Mouse (Mus musculus) forebrain, embryonic 16.5 days (tissue): ENCODE results near the gene Gtf2e1. TPM values are rescaled to one million over a fixed set of nuclear protein-coding genes. Genes with fewer than 3 reads are reported as not detected.

ENCODE experiments used
- ATAC-seq: fragments of 200-750 bp; cut with Nextera tagmentation; 2 replicates; pipeline ENCODE4 v1.8.0; 2017; ENCODE audit warnings: mild to moderate bottlenecking, moderate library complexity
- H3K27ac ChIP-seq: fragments of 300-500 bp; sonication (generic); 2 replicates; pipeline ENCODE4 v1.5.1; 2014; ENCODE audit warnings: low read length, control low read depth
- H3K27me3 ChIP-seq: fragments of 300-500 bp; sonication (generic); replicated peaks from 2 replicates; pipeline ENCODE4 v1.6.1; 2014; ENCODE audit warnings: low read length; ENCODE audit not compliant: control insufficient read depth, insufficient read depth
- H3K36me3 ChIP-seq: fragments of 300-500 bp; sonication (generic); 2 replicates; pipeline ENCODE4 v1.6.1; 2014; ENCODE audit not compliant: control insufficient read depth, insufficient read depth
- H3K4me1 ChIP-seq: fragments of 300-500 bp; sonication (generic); replicated peaks from 2 replicates; pipeline ENCODE4 v1.6.1; 2014; ENCODE audit warnings: low read length; ENCODE audit not compliant: control insufficient read depth, insufficient read depth
- H3K4me2 ChIP-seq: fragments of 300-500 bp; sonication (generic); 2 replicates; pipeline ENCODE4 v1.6.1; 2014; ENCODE audit warnings: mild to moderate bottlenecking, low read length, control low read depth
- H3K4me3 ChIP-seq: fragments of 300-500 bp; sonication (generic); replicated peaks from 2 replicates; pipeline ENCODE4 v1.5.1; 2014; ENCODE audit warnings: mild to moderate bottlenecking, low read length, control low read depth
- H3K9ac ChIP-seq: fragments of 300-500 bp; sonication (generic); replicated peaks from 2 replicates; pipeline ENCODE4 v1.6.1; 2014; ENCODE audit warnings: low read depth, low read length, control low read depth
- H3K9me3 ChIP-seq: fragments of 300-500 bp; sonication (generic); 2 replicates; pipeline ENCODE4 v1.6.1; 2016; ENCODE audit warnings: low read length; ENCODE audit not compliant: control insufficient read depth
- WGBS: fragments of 180-500 bp; shearing (Covaris S2); extraction: QIAGEN DNeasy Blood & Tissue Kit; methylation state at CpG from one replicate; pipeline ENCODE4 v1.1.7; 2014; 5-methylcytosine and 5-hydroxymethylcytosine counted together
- polyA plus RNA-seq: library from polyadenylated mRNA; unstranded; fragments of >200 nt; fragmentation: Nextera tagmentation; extraction: Ambion mirVana; gene quantifications from 2 replicates; pipeline ENCODE4 v1.2.1, GENCODE M21; 2015

Gtf2e1 gene
- polyA plus RNA-seq, 1 experiment from 2014 or later = 40.4 TPM

DNA sequence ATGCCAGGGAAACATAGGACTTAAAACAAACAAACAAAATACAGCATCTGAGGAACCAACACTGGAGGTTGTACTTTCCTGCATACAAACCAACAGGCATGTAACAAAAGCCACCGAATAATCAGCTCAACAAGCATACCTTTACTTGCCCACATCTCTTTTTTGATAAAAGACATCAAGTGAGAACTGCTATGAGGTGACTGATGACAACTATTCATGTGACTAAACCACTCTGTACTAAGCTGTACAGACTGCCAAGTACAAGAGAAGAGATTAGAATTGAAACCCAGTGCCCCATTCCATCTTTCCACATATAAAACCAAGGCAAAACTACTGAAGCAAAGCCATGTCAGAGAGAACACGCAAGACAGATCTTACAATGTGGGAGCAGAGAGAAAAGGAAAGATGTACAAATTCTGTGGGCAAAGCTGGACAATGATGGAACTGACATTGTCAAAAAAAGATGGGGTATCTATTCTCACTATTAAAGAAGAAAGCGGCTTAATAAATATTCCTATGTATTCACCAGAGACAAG, 12.8 kb downstream of the Gtf2e1 start:
- Histone ChIP-seq H3K27ac (no peak overlapping the region), H3K9ac (no peak overlapping the region), H3K4me1 (no peaks in the 10 kb centered on the region), H3K4me3 (no peak overlapping the region), H3K9me3 (peaks cover 5% of the 10 kb centered on the region; the same call in 1 of the 2 replicates), H3K4me2 (no peak overlapping the region), H3K36me3 (peaks cover 9% of the 10 kb centered on the region), H3K27me3 (no peaks in the 10 kb centered on the region)
- ATAC-seq = no peak
- WGBS = 91% methylated on average over 3 of the region's 3 CpGs

DNA sequence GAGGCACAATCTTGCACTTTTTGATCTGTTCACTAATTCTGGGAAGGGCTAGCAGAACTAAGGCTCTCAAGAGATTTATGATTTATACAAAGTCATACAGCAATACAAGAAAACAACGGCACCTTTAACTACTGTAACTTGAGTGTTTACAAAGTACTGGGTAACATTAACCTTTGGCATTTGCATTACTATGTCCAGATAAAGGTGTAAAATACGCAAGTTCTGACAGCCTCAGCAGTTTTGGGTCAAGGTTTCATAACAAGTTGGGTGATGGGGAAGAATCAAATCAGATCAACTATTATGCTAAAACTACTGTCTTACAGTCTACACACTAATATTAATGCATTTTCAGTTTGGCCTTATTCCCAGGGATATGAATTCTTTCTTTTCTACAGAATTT, 14.5 kb downstream of the Gtf2e1 start:
- no peak overlapping the region for H3K27ac ChIP-seq
- H3K4me3 ChIP-seq = no peak overlapping the region
- H3K4me2 ChIP-seq = no peak overlapping the region
- WGBS = 99% methylated on average over 2 of the region's 2 CpGs
- H3K36me3 ChIP-seq = peaks cover 16% of the 10 kb centered on the region
- H3K9ac ChIP-seq = no peak overlapping the region
- H3K27me3 ChIP-seq = no peaks in the 10 kb centered on the region
- no peaks in the 10 kb centered on the region for H3K4me1 ChIP-seq
- ATAC-seq = no peak
- peaks cover 5% of the 10 kb centered on the region; the same call in 1 of the 2 replicates for H3K9me3 ChIP-seq

DNA sequence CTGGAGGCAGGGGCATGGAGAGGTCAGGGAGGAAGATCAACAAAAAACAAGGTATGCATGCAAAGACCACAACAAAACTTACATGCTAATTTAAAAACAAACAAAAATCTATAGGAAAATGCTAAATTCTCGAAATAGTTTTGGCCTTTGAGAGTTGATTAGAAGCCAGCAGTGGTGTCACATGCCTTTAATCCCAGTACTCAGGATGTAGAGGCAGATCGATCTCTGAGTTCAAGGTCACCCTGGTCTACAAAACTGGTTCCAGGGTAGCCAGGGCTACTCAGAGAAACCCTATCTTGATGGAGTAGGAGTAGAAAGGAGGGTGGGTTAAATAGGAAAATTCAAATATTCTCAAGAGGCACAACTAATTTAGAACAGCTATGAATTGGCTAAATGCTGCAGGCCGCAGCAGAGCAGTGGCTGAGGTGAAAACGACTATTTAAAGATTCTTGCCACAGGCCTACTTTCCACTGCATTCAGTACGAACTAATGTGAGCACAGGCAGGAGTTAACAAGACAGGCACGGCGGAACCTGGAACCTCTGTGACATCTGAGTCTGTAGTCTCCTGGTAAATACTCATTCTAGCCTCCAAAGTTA, 17.4 kb downstream of the Gtf2e1 start:
- H3K4me1 ChIP-seq = no peaks in the 10 kb centered on the region
- H3K9ac ChIP-seq = no peak overlapping the region
- H3K27ac ChIP-seq = no peak overlapping the region
- no peak for ATAC-seq
- H3K4me3 ChIP-seq = no peak overlapping the region
- no peaks in the 10 kb centered on the region for H3K27me3 ChIP-seq
- peaks cover 5% of the 10 kb centered on the region; the same call in 1 of the 2 replicates for H3K9me3 ChIP-seq
- WGBS = 94% methylated on average over 7 of the region's 7 CpGs
- no peak overlapping the region for H3K4me2 ChIP-seq
- peaks cover 21% of the 10 kb centered on the region for H3K36me3 ChIP-seq

- no peak overlapping the region for H3K4me2 ChIP-seq
- no peaks in the 10 kb centered on the region for H3K4me1 ChIP-seq
- no peak for ATAC-seq
- H3K27ac ChIP-seq = no peak overlapping the region
- H3K9ac ChIP-seq = no peak overlapping the region
- no peaks in the 10 kb centered on the region for H3K27me3 ChIP-seq
- H3K4me3 ChIP-seq = no peak overlapping the region
- WGBS = 100% methylated on average over 2 of the region's 2 CpGs
- peaks cover 5% of the 10 kb centered on the region; the same call in 1 of the 2 replicates for H3K9me3 ChIP-seq
- peaks cover 22% of the 10 kb centered on the region for H3K36me3 ChIP-seq
Measured at GRCm38 (mm10) chr16:37520190-37521040, 19.2 kb downstream of the Gtf2e1 start.

DNA sequence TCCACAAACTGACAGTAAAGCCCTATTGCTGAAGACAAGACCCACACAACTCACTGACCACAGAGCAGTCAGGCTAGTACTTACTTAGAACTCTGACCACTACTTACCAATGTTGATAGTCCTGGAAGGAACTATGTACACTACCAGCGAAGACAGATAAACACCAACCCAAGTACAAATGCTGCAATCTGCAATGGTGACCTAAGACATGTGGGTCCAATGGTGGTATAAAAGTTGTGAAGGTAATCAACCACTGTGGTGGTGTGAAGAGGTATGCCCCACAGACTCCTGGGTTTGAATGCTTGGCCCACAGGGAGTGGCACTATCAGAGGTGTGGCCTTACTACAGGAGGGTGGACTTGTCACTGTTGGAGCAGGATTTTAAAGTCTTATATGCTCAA, 19.9 kb downstream of the Gtf2e1 start:
- Histone ChIP-seq H3K9me3 (peaks cover 5% of the 10 kb centered on the region; the same call in 1 of the 2 replicates), H3K9ac (no peak overlapping the region), H3K4me1 (no peaks in the 10 kb centered on the region), H3K36me3 (peaks cover 23% of the 10 kb centered on the region), H3K4me3 (no peak overlapping the region), H3K27ac (no peak overlapping the region), H3K4me2 (no peak overlapping the region), H3K27me3 (no peaks in the 10 kb centered on the region)
- no peak for ATAC-seq
- 95% methylated on average over 1 of the region's 1 CpGs for WGBS

DNA sequence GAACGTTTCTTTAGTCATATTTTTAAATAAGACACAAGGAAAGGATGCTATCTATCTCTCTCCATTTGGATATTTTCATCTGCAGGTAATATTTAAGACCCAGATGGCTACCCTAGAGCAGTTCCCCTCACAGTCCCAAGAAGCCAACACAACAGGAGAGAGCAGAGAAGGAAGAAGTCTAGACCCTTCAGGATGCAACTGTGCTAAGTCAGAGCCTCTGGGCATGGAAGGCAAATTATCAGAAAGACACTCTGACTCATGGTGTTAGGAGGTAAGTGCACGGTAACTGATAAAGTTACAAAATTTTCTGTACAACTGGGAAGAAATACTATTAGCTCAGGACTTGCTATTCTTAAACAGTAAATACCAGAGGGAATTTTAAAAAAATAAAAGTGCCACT, 20.9 kb downstream of the Gtf2e1 start:
- ATAC-seq = no peak
- peaks cover 20% of the 10 kb centered on the region for H3K36me3 ChIP-seq

GRCm38 (mm10) chr16:37517596-37518211, 21.9 kb downstream of the Gtf2e1 start:
- Histone ChIP-seq H3K4me1 (no peaks in the 10 kb centered on the region), H3K9me3 (no peaks in the 10 kb centered on the region), H3K27me3 (no peaks in the 10 kb centered on the region), H3K27ac (no peak overlapping the region), H3K9ac (no peak overlapping the region), H3K4me2 (no peak overlapping the region), H3K4me3 (no peak overlapping the region), H3K36me3 (peaks cover 18% of the 10 kb centered on the region)
- WGBS = 97% methylated on average over 4 of the region's 4 CpGs
- ATAC-seq = no peak

More for the DNA sequence above, 20.9 kb downstream of the Gtf2e1 start:
- Histone ChIP-seq H3K4me1 (no peaks in the 10 kb centered on the region), H3K27ac (no peak overlapping the region), H3K27me3 (no peaks in the 10 kb centered on the region), H3K4me3 (no peak overlapping the region), H3K9me3 (peaks cover 2% of the 10 kb centered on the region; the same call in 1 of the 2 replicates), H3K4me2 (no peak overlapping the region), H3K9ac (no peak overlapping the region)
- WGBS = 93% methylated on average over 2 of the region's 2 CpGs

DNA sequence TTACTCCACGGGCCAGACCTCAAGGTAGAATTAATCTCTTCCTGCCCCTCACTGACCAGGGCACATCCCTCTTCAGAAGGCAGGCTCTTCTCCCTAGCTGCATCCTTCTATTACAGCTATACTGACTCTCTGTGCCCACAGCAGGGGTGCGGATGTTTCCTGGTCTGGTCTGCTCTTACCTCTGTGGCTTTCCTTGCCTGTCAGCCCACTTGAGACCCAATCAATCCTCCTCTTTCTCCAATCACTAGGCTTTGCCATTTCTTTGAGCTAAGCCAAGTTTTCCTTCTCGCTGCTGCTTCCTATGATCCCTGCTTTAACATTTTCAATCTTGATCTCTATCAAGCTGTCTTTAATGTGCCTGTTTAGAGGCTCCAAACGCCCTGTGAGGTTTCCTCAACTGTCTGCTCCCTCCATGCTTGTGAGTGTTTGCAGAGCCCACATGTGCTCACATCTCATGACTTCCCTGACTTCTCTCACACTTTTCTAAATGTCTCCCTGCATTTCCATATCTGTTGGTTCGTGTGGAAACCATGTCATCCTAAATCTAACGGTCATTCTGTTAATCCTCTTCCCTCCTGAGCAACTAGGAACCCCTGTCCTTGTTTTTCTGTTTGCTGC, 23.1 kb downstream of the Gtf2e1 start:
- Histone ChIP-seq H3K9ac (no peak overlapping the region), H3K4me2 (no peak overlapping the region), H3K36me3 (peaks cover 16% of the 10 kb centered on the region), H3K27me3 (no peaks in the 10 kb centered on the region), H3K9me3 (no peaks in the 10 kb centered on the region), H3K4me3 (no peak overlapping the region), H3K27ac (no peak overlapping the region), H3K4me1 (no peaks in the 10 kb centered on the region)
- no peak for ATAC-seq
- 81% methylated on average over 6 of the region's 6 CpGs for WGBS

DNA sequence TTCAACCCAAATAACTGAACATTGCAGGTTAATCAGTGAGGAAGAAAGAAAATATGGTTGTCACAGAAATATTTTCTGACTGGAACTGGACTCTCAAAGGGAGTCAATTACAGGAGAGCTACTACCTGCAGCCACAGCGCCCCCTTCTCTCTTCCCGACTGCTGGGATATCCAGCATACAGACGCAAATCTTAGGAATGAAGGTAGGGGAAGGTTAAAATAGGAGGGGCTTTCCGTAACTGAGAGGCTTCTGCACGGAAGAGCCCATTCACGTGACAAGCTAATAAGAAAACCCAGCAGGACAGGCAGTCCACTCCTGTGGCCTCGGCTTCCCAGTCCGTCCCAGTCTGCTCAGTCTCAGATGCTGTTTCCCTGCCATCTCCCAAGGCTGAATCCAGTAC, 24.9 kb downstream of the Gtf2e1 start:
- Histone ChIP-seq H3K4me2 (no peak overlapping the region), H3K4me3 (no peak overlapping the region), H3K27ac (no peak overlapping the region), H3K9ac (no peak overlapping the region), H3K9me3 (no peaks in the 10 kb centered on the region), H3K4me1 (no peaks in the 10 kb centered on the region), H3K36me3 (peaks cover 5% of the 10 kb centered on the region), H3K27me3 (no peaks in the 10 kb centered on the region)
- ATAC-seq = no peak
- WGBS = 82% methylated on average over 8 of the region's 8 CpGs
